Mouse (Mus musculus) forebrain, embryonic 10.5 days (tissue): ENCODE results near the gene Phactr2. TPM values are rescaled to one million over a fixed set of nuclear protein-coding genes. Genes with fewer than 3 reads are reported as not detected.

Experiments used
- DNase-seq: peaks from one replicate; pipeline ENCODE4 v3.0.0-alpha.2; 2017; ENCODE audit warnings: low spot score; ENCODE audit errors: extremely low spot score
- H3K27ac ChIP-seq: fragments of 300-500 bp; sonication (generic); 2 replicates; pipeline ENCODE4 v1.5.1; 2016; ENCODE audit warnings: mild to moderate bottlenecking
- H3K27me3 ChIP-seq: fragments of 300-500 bp; sonication (generic); 2 replicates; pipeline ENCODE4 v1.6.1; 2016; ENCODE audit warnings: mild to moderate bottlenecking; ENCODE audit not compliant: poor library complexity, severe bottlenecking
- H3K36me3 ChIP-seq: fragments of 300-500 bp; sonication (generic); replicated peaks from 2 replicates; pipeline ENCODE4 v1.6.1; 2016; ENCODE audit warnings: mild to moderate bottlenecking, moderate library complexity
- H3K4me1 ChIP-seq: fragments of 300-500 bp; sonication (generic); 2 replicates; pipeline ENCODE4 v1.6.1; 2016
- H3K4me3 ChIP-seq: fragments of 300-500 bp; sonication (generic); 2 replicates; pipeline ENCODE4 v1.5.1; 2016; ENCODE audit warnings: mild to moderate bottlenecking, moderate library complexity
- H3K9me3 ChIP-seq: fragments of 300-500 bp; sonication (generic); 2 replicates; pipeline ENCODE4 v1.6.1; 2016; ENCODE audit warnings: mild to moderate bottlenecking, moderate library complexity
- WGBS: fragments of 180-500 bp; shearing (Covaris S2); methylation state at CpG from one replicate; pipeline ENCODE4 v1.1.7; 2016; 5-methylcytosine and 5-hydroxymethylcytosine counted together
- polyA plus RNA-seq: library from polyadenylated mRNA; unstranded; fragments of >200 nt; fragmentation: Nextera tagmentation; extraction: Ambion mirVana; gene quantifications from 2 replicates; pipeline ENCODE4 v1.2.1, GENCODE M21; 2016

Phactr2 gene
- polyA plus RNA-seq, 1 experiment from 2014 or later: 13.4 TPM

DNA sequence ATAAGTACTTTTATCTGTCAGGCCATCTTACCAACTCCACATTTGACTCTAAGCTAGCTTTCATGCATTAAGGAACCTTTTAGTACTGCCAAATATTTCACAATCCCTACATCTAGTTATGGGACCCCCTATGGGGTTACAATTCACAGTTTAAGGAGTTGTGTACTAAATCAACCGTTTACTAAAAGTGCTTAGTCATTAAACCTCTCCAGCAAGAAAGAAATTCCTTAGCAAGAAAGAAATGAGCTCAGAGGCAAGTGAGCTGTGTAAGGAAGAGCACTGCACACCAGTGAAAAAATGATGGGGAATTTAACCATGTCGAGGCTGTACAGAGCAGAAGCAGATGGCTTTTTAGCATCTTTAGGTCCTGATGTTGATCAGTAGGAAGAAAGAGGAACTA, 141.2 kb downstream of the Phactr2 start:
- Histone ChIP-seq H3K36me3 (no peaks in the 10 kb centered on the region), H3K9me3 (no peaks in the 10 kb centered on the region), H3K4me3 (no peak overlapping the region), H3K27ac (no peak overlapping the region), H3K4me1 (peaks cover 23% of the 10 kb centered on the region), H3K27me3 (no peaks in the 10 kb centered on the region; the same call in 1 of the 2 replicates)
- no peak for DNase-seq
- WGBS: 53% methylated on average over 2 of the region's 2 CpGs

DNA sequence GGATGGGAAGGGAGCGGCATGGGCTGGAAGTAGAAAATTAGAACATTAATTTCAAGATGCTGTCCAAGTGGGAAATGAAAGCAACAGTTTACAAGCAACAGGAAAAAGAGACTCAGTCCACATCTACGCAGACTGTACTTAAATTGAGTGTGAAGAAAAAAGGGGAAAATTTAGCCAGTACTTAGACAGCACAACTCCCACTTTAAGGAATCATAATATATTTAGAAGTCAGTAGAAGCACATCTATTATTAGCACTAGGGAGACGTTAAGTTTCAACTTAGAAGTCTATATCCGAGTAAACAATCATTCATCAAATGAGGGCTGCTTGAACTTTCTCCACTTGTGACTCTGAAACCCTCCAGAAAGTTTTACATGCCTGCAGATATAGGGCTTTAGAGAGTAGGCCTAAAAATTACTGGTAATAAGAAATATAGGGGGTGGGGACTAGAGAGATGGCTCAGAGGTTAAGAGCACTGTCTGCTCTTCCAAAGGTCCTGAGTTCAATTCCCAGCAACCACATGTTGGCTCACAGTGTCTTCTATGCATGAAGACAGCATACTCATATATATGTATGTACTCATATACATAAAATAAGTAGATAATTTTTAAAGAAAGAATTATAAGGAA, 142.7 kb downstream of the Phactr2 start:
- Histone ChIP-seq H3K27ac (no peak overlapping the region), H3K36me3 (no peaks in the 10 kb centered on the region), H3K27me3 (no peaks in the 10 kb centered on the region), H3K9me3 (no peaks in the 10 kb centered on the region), H3K4me1 (peaks cover 23% of the 10 kb centered on the region), H3K4me3 (no peak overlapping the region)
- whole genome bisulfite sequencing: 92% methylated on average over 4 of the region's 4 CpGs
- DNase-seq: no peak

- Histone ChIP-seq H3K27me3 (no peaks in the 10 kb centered on the region), H3K4me1 (peaks cover 34% of the 10 kb centered on the region), H3K9me3 (no peaks in the 10 kb centered on the region), H3K4me3 (no peak overlapping the region), H3K27ac (no peak overlapping the region), H3K36me3 (no peaks in the 10 kb centered on the region)
- WGBS: 51% methylated on average over 3 of the region's 3 CpGs
- no peak for DNase-seq
Observed at GRCm38 (mm10) chr10:13328602-13329001, 145.6 kb downstream of the Phactr2 start.

DNA sequence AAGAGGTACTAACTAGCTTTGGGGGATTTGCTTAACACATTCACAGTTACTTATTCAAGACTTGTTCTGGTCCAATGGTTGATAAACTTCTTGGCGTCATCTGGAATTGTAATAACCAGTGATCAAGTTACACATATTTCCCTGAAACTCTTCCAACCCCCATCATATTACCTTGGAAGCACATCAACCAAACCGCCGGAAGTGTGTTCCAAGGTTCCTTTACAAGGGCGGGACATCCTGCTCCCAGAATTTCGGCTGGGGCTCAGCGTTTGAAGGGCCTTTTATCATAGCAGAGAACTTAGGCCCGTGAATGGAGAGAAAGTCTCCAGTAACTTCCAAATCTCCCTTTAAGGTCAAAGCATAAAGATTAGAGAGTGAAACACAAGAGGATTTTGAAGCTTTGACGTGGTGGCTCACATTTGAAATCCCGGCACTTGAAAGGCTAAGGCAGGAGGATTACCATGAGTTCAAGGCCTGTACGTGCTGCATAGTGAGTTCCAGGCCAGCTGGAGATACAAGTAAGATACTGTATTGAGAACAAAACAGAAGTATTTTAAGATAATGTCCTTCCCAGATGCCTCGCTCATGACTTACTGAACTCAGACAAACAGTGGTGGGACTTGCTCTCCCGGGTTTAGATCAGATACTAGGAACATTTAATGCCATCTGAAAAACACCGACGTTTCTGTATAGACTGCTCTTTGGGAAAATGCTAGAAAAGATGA, 147.9 kb downstream of the Phactr2 start:
- Histone ChIP-seq H3K27ac (no peak overlapping the region), H3K4me3 (no peak overlapping the region), H3K27me3 (no peaks in the 10 kb centered on the region), H3K36me3 (no peaks in the 10 kb centered on the region), H3K4me1 (peaks cover 54% of the 10 kb centered on the region), H3K9me3 (no peaks in the 10 kb centered on the region)
- WGBS: 81% methylated on average over 14 of the region's 14 CpGs
- DNase-seq: no peak

GRCm38 (mm10) chr10:13323806-13324411, 150.3 kb downstream of the Phactr2 start:
- peak overlapping the region; percentile 69 for H3K4me3 ChIP-seq
- no peaks in the 10 kb centered on the region for H3K9me3 ChIP-seq
- H3K27me3 ChIP-seq: no peaks in the 10 kb centered on the region
- DNase-seq: peak; percentile 76
- H3K27ac ChIP-seq: peak overlapping the region; percentile 95
- H3K4me1 ChIP-seq: peaks cover 52% of the 10 kb centered on the region
- 2% methylated on average over 60 of the region's 62 CpGs for WGBS
- no peaks in the 10 kb centered on the region for H3K36me3 ChIP-seq

GRCm38 (mm10) chr10:13323139-13323805, 150.9 kb downstream of the Phactr2 start:
- no peak for DNase-seq
- H3K27me3 ChIP-seq: no peaks in the 10 kb centered on the region
- peak overlapping the region; percentile 69 for H3K4me3 ChIP-seq
- peak overlapping the region; percentile 95 for H3K27ac ChIP-seq
- H3K36me3 ChIP-seq: no peaks in the 10 kb centered on the region
- H3K4me1 ChIP-seq: peaks cover 45% of the 10 kb centered on the region
- H3K9me3 ChIP-seq: no peaks in the 10 kb centered on the region
- WGBS: 35% methylated on average over 12 of the region's 12 CpGs

DNA sequence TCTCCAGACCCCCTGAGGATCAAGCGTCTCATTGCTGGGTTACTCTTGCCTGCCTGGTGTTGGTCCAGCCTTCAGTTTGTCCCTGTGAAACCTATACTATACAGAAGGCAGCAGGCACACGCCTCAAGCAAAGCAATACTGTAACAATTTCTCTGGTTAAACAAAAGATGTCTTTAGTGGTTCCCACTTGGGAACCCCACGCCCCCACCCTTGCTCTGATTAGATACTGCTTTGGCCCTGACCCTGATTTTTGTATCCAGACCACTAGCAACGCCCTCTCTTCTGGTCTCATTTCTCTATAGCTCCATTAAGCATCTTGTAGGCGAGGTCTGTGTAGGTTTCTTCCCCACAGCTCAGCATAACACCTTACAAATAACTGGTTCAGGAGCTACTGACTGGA, 159.2 kb downstream of the Phactr2 start:
- WGBS: 84% methylated on average over 5 of the region's 5 CpGs
- Histone ChIP-seq H3K27me3 (no peaks in the 10 kb centered on the region), H3K4me1 (peaks cover 50% of the 10 kb centered on the region), H3K36me3 (no peaks in the 10 kb centered on the region), H3K9me3 (no peaks in the 10 kb centered on the region), H3K27ac (no peak overlapping the region), H3K4me3 (no peak overlapping the region)
- no peak for DNase-seq

- H3K27ac ChIP-seq: peak overlapping the region; percentile 83; the same call in 1 of the 2 replicates
- 53% methylated on average over 6 of the region's 6 CpGs for WGBS
- DNase-seq: no peak
Observed at GRCm38 (mm10) chr10:13312576-13312975, 161.6 kb downstream of the Phactr2 start.

DNA sequence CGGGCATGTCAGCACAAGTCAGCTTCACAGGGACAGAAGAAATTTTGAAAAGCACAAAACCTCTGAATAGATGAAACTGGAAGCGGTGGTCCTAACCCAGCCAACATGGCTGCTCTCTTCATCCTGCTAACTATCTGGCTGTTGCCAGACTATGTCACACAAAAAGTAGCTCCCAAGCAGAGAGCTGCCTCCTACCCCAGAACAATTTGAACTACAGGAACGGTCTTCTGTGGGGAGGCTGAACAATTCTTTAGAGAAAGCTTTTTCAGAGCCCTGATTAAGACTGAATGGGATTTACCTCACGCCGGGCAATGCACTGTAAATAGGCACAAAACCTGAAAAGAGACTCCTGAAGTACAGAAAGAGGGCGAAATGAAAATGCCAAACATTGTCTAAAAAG, 162.6 kb downstream of the Phactr2 start:
- Histone ChIP-seq H3K27ac (peak overlapping the region; percentile 83), H3K4me3 (no peak overlapping the region), H3K27me3 (no peaks in the 10 kb centered on the region), H3K36me3 (no peaks in the 10 kb centered on the region), H3K9me3 (no peaks in the 10 kb centered on the region), H3K4me1 (peaks cover 61% of the 10 kb centered on the region)
- WGBS: 45% methylated on average over 6 of the region's 6 CpGs
- no peak for DNase-seq

More at GRCm38 (mm10) chr10:13312576-13312975, 161.6 kb downstream of the Phactr2 start:
- Histone ChIP-seq H3K4me1 (peaks cover 61% of the 10 kb centered on the region), H3K36me3 (no peaks in the 10 kb centered on the region), H3K9me3 (no peaks in the 10 kb centered on the region), H3K27me3 (no peaks in the 10 kb centered on the region), H3K4me3 (no peak overlapping the region)

DNA sequence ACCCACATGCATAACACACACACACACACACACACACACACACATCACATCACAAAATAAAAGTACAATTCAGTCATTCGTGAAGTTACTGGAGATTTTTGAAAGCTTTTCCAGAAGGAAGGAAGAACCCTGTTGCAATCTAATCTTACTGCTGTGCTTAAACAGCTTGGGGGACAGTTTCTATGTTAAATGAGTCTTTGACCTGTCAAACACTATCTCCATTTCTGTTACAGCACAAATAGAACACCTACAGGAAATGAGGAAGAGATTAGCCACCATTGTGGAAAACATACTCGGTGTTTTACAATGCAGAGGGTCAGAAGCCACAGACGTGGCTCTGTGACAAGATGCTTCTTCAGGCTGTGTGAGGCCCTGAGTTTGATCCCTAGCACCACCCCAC, 164.1 kb downstream of the Phactr2 start:
- no peaks in the 10 kb centered on the region for H3K36me3 ChIP-seq
- WGBS: 88% methylated on average over 3 of the region's 3 CpGs

GRCm38 (mm10) chr10:13304641-13305241, 169.5 kb downstream of the Phactr2 start:
- H3K27me3 ChIP-seq: no peaks in the 10 kb centered on the region
- 72% methylated on average over 10 of the region's 10 CpGs for WGBS
- peak overlapping the region; percentile 25; the same call in 1 of the 2 replicates for H3K27ac ChIP-seq
- H3K4me3 ChIP-seq: no peak overlapping the region
- no peak for DNase-seq
- peaks cover 47% of the 10 kb centered on the region for H3K4me1 ChIP-seq
- H3K36me3 ChIP-seq: no peaks in the 10 kb centered on the region
- H3K9me3 ChIP-seq: no peaks in the 10 kb centered on the region

More for the DNA sequence above, 164.1 kb downstream of the Phactr2 start:
- no peaks in the 10 kb centered on the region for H3K9me3 ChIP-seq
- peaks cover 64% of the 10 kb centered on the region for H3K4me1 ChIP-seq
- no peak overlapping the region for H3K4me3 ChIP-seq
- no peak overlapping the region for H3K27ac ChIP-seq
- H3K27me3 ChIP-seq: no peaks in the 10 kb centered on the region
- DNase-seq: no peak
